10 mouse cellular contexts compared by ENCODE assay signal in the genomic region with DNA sequence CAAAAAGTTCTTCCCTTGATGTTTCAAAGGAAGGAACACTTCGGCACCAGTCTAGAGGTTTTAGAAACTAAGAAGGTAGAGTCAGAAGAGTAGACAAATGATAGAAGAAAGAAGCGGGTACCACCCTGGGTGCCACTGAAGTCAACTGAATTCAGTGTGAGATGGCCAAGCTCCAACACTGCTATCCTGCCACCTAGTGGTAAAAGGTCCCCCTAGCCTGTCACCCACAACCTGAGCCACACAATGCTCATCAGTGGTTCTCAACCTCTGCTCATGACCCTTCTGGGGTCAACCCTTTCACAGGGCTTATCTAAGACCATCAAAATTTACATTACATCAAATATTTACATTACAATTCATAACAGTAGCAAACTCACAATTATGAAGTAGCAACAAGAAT.
DNase-seq lines count a peak whose midpoint lies in the region; ATAC-seq and TF ChIP-seq lines count a peak whose summit lies in the region.
"Had no signal": no experiment of that assay in that cellular context is flagged by ENCODE, and none has a peak within 500 bp of the region (broad histone marks: within the 10 kb centered on the region; RNA-seq: fewer than 3 reads in every experiment).

No protein-coding gene starts in this region.

- TF ChIP-seq POLR2A in bone marrow, adult 2 months (IDR thresholded peaks at IDR 0.05; ENCODE audit: borderline replicate concordance, control insufficient read depth, low read depth, low read length): no peak

- no peak overlapping the region for H3K27ac ChIP-seq in hindbrain, embryonic 10.5 days
- H3K27ac ChIP-seq in hindbrain, embryonic 16.5 days (ENCODE audit: low read depth, low read length): no peak overlapping the region
- H3K27ac ChIP-seq in neural tube, embryonic 11.5 days (ENCODE audit: low read depth, low read length): no peak overlapping the region
- no peak overlapping the region for H3K27ac ChIP-seq in bone marrow, adult 2 months (ENCODE audit: control insufficient read depth, insufficient read depth, low read depth, low read length, poor library complexity)

- no peak overlapping the region for H3K4me2 ChIP-seq in hindbrain, embryonic 16.5 days (ENCODE audit: low read length)
- no peak overlapping the region for H3K4me2 ChIP-seq in neural tube, embryonic 11.5 days (ENCODE audit: low read depth)
- H3K4me2 ChIP-seq: heart, embryonic 12.5 days had no signal

- H3K4me1 ChIP-seq in hindbrain, embryonic 10.5 days (replicated peaks): no peaks in the 10 kb centered on the region
- H3K4me1 ChIP-seq in hindbrain, embryonic 16.5 days (ENCODE audit: control insufficient read depth, insufficient read depth, low read depth, low read length): no peaks in the 10 kb centered on the region
- H3K4me1 ChIP-seq in neural tube, embryonic 11.5 days (ENCODE audit: control insufficient read depth, insufficient read depth, low read length): no peaks in the 10 kb centered on the region
- no peaks in the 10 kb centered on the region for H3K4me1 ChIP-seq in bone marrow, adult 2 months (ENCODE audit: control insufficient read depth, insufficient read depth, low read length)
- H3K4me1 ChIP-seq: heart, embryonic 12.5 days had no signal

- no peak overlapping the region for H3K9ac ChIP-seq in hindbrain, embryonic 16.5 days (ENCODE audit: low read depth, low read length)
- no peak overlapping the region for H3K9ac ChIP-seq in neural tube, embryonic 11.5 days (ENCODE audit: low read length)
- H3K9ac ChIP-seq: heart, embryonic 12.5 days had no signal

- H3K4me3 ChIP-seq in hindbrain, embryonic 10.5 days: no peak overlapping the region
- no peak overlapping the region for H3K4me3 ChIP-seq in hindbrain, embryonic 16.5 days (ENCODE audit: low read length)
- no peak overlapping the region for H3K4me3 ChIP-seq in neural tube, embryonic 11.5 days (ENCODE audit: low read depth, low read length)
- H3K4me3 ChIP-seq in bone marrow, adult 2 months (replicated peaks; ENCODE audit: control insufficient read depth, low read depth, low read length): no peak overlapping the region
- H3K4me3 ChIP-seq: heart, embryonic 12.5 days had no signal

- ATAC-seq in hindbrain, embryonic 16.5 days: no peak
- peak; percentile 29; the same call in 1 of the 2 replicates for ATAC-seq in neural tube, embryonic 11.5 days (ENCODE audit: insufficient read depth, low FRiP score, low TSS enrichment)
- peak; percentile 91 for ATAC-seq in megakaryocyte progenitor cell, adult 5-6 weeks (replicated peaks; ENCODE audit: poor library complexity)

- peak; percentile 15 for DNase-seq in hindbrain, embryonic 10.5 days (ENCODE audit: low spot score)
- DNase-seq in neural tube, embryonic 11.5 days (ENCODE audit: low spot score): no peak
- DNase-seq in neural tube, embryonic 10.5 days (ENCODE audit: extremely low spot score, low spot score): no peak
- DNase-seq in cerebellum, adult 9-11 months: no peak
- DNase-seq in right cerebral cortex, postnatal 4 days: no peak
- DNase-seq: thymus, postnatal 25 days had no signal

- no peaks in the 10 kb centered on the region for H3K27me3 ChIP-seq in hindbrain, embryonic 10.5 days (ENCODE audit: insufficient read depth, poor library complexity, severe bottlenecking)
- no peaks in the 10 kb centered on the region for H3K27me3 ChIP-seq in hindbrain, embryonic 16.5 days (replicated peaks; ENCODE audit: control insufficient read depth, insufficient read depth, low read length)
- no peaks in the 10 kb centered on the region for H3K27me3 ChIP-seq in neural tube, embryonic 11.5 days (ENCODE audit: control insufficient read depth, insufficient read depth, low read length)
- H3K27me3 ChIP-seq: heart, embryonic 12.5 days had no signal

- 82% methylated on average over 2 of the region's 2 CpGs for WGBS in hindbrain, embryonic 10.5 days
- 67% methylated on average over 2 of the region's 2 CpGs for WGBS in hindbrain, embryonic 16.5 days
- WGBS in neural tube, embryonic 11.5 days: 74% methylated on average over 2 of the region's 2 CpGs
- 77% methylated on average over 2 of the region's 2 CpGs for WGBS in bone marrow, adult 2 months

- H3K36me3 ChIP-seq in hindbrain, embryonic 10.5 days: no peaks in the 10 kb centered on the region
- no peaks in the 10 kb centered on the region for H3K36me3 ChIP-seq in hindbrain, embryonic 16.5 days (ENCODE audit: control insufficient read depth, insufficient read depth, low read length)
- no peaks in the 10 kb centered on the region for H3K36me3 ChIP-seq in neural tube, embryonic 11.5 days (ENCODE audit: control insufficient read depth, insufficient read depth, low read length)
- H3K36me3 ChIP-seq: heart, embryonic 12.5 days had no signal

- H3K9me3 ChIP-seq in hindbrain, embryonic 10.5 days: no peaks in the 10 kb centered on the region
- no peaks in the 10 kb centered on the region for H3K9me3 ChIP-seq in hindbrain, embryonic 16.5 days (ENCODE audit: control insufficient read depth, low read length)
- H3K9me3 ChIP-seq in neural tube, embryonic 11.5 days (ENCODE audit: control insufficient read depth, low read length): no peaks in the 10 kb centered on the region
- H3K9me3 ChIP-seq: heart, embryonic 12.5 days had no signal

- peak; percentile 27; the same call in 1 of the 2 replicates for TF ChIP-seq CTCF in bone marrow, adult 2 months (IDR thresholded peaks at IDR 0.05; ENCODE audit: control insufficient read depth, insufficient read depth, low read length)
